Mouse (Mus musculus) midbrain, embryonic 10.5 days (tissue): ENCODE measurements at regions not wholly inside any gene's neighbourhood (a gene's known extent, or its start where the extent isn't known, plus 50 kb on each side); places are given as distances from the start of the nearest gene placed in this dataset.

ENCODE experiments used
- DNase-seq: peaks from one replicate; pipeline ENCODE4 v3.0.0-alpha.2; 2017; ENCODE audit warnings: low spot score
- H3K27ac ChIP-seq: fragments of 300-500 bp; sonication (generic); replicated peaks from 2 replicates; pipeline ENCODE4 v1.5.1; 2016; ENCODE audit warnings: mild to moderate bottlenecking
- H3K27me3 ChIP-seq: fragments of 300-500 bp; sonication (generic); 2 replicates; pipeline ENCODE4 v1.6.1; 2016; ENCODE audit warnings: low read depth, mild to moderate bottlenecking; ENCODE audit not compliant: poor library complexity, severe bottlenecking
- H3K36me3 ChIP-seq: fragments of 300-500 bp; sonication (generic); 2 replicates; pipeline ENCODE4 v1.6.1; 2016; ENCODE audit warnings: mild to moderate bottlenecking, moderate library complexity
- H3K4me1 ChIP-seq: fragments of 300-500 bp; sonication (generic); 2 replicates; pipeline ENCODE4 v1.6.1; 2016
- H3K4me3 ChIP-seq: fragments of 300-500 bp; sonication (generic); 2 replicates; pipeline ENCODE4 v1.5.1; 2016; ENCODE audit warnings: mild to moderate bottlenecking, moderate library complexity
- H3K9me3 ChIP-seq: fragments of 300-500 bp; sonication (generic); replicated peaks from 2 replicates; pipeline ENCODE4 v1.6.1; 2016; ENCODE audit warnings: mild to moderate bottlenecking
- WGBS: fragments of 180-500 bp; shearing (Covaris S2); methylation state at CpG from one replicate; pipeline ENCODE4 v1.1.7; 2016; 5-methylcytosine and 5-hydroxymethylcytosine counted together

DNA sequence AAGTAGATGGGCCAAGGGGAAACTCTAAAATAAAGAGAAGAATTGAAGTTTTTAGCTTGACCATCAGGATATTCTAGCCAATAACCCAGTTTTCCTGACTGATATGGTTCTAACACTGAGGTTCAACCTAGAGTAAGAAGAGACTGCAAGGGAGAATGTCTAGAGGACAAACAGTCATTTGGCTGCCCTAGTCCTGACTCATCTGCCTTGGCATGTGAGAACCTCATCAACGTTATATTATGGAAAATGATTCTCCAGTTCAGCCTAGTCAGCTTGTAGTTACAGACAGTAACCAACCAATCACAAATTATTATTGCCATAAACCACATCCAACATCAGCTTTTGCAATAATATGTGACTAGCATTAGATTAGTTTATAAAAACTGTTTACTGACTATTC is 254.2 kb downstream of the Papss1 start:
- Histone ChIP-seq H3K4me1 (no peaks in the 10 kb centered on the region), H3K4me3 (no peak overlapping the region), H3K27ac (no peak overlapping the region), H3K9me3 (no peaks in the 10 kb centered on the region), H3K27me3 (no peaks in the 10 kb centered on the region), H3K36me3 (no peaks in the 10 kb centered on the region)
- no peak for DNase-seq
- WGBS, result 97% methylated on average over 1 of the region's 1 CpGs

GRCm38 (mm10) chr3:131857442-131857841 is 227.7 kb upstream of the Dkk2 start:
- Histone ChIP-seq H3K36me3 (no peaks in the 10 kb centered on the region), H3K9me3 (no peaks in the 10 kb centered on the region), H3K27ac (no peak overlapping the region), H3K4me3 (no peak overlapping the region), H3K4me1 (no peaks in the 10 kb centered on the region), H3K27me3 (no peaks in the 10 kb centered on the region)
- WGBS, result 93% methylated on average over 2 of the region's 2 CpGs
- DNase-seq, result no peak

- H3K27ac ChIP-seq, result no peak overlapping the region
- WGBS, result 82% methylated on average over 12 of the region's 12 CpGs
- DNase-seq, result no peak
Observed at GRCm38 (mm10) chr3:131859083-131859482, 226.0 kb upstream of the Dkk2 start.

DNA sequence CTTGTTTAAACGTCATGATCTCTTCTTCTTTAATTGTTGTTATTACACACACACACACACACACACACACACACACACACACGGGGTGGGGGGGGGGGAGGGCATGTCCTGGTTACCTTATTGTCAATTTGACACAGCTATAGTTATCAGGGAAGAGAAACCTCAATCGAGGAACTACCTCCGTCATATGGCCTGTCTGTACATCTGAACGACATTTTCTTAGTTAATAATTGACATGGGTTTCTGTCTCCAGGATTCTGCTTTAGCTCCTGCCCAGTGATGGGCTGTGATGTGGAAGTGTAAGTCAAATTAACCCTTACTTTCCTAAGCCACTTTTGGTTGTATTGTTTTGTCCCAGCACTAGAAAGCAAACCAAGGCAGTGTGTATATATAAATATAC is 220.0 kb upstream of the Dkk2 start:
- Histone ChIP-seq H3K9me3 (no peaks in the 10 kb centered on the region), H3K4me1 (no peaks in the 10 kb centered on the region), H3K4me3 (no peak overlapping the region), H3K27ac (no peak overlapping the region), H3K27me3 (no peaks in the 10 kb centered on the region), H3K36me3 (no peaks in the 10 kb centered on the region)
- 81% methylated on average over 5 of the region's 5 CpGs for WGBS
- DNase-seq, result no peak

More at GRCm38 (mm10) chr3:131859083-131859482, 226.0 kb upstream of the Dkk2 start:
- no peaks in the 10 kb centered on the region for H3K27me3 ChIP-seq
- no peaks in the 10 kb centered on the region for H3K4me1 ChIP-seq
- H3K4me3 ChIP-seq, result no peak overlapping the region
- no peaks in the 10 kb centered on the region for H3K36me3 ChIP-seq
- H3K9me3 ChIP-seq, result no peaks in the 10 kb centered on the region

DNA sequence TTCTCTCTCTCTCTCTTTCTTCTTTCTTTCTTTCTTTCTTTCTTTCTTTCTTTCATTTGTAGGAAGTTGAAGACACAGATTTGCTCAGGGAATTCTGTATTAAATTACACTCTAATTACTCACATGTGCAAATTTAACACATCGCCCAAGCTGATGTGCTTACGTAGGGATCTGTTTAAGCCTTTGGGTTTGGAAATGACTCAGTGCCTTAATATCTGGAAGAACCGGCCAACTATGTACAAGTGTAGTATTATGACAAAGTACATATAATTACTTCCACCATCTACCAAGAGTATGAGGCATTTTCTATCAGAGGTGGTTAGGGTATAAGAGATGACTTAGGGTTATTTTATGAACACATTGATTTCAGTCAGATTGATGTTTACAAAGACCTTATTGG is 217.8 kb upstream of the Dkk2 start:
- H3K27ac ChIP-seq, result no peak overlapping the region
- H3K27me3 ChIP-seq, result no peaks in the 10 kb centered on the region
- no peak overlapping the region for H3K4me3 ChIP-seq
- no peak for DNase-seq
- no peaks in the 10 kb centered on the region for H3K9me3 ChIP-seq
- no peaks in the 10 kb centered on the region for H3K36me3 ChIP-seq
- 86% methylated on average over 3 of the region's 3 CpGs for WGBS
- H3K4me1 ChIP-seq, result no peaks in the 10 kb centered on the region

DNA sequence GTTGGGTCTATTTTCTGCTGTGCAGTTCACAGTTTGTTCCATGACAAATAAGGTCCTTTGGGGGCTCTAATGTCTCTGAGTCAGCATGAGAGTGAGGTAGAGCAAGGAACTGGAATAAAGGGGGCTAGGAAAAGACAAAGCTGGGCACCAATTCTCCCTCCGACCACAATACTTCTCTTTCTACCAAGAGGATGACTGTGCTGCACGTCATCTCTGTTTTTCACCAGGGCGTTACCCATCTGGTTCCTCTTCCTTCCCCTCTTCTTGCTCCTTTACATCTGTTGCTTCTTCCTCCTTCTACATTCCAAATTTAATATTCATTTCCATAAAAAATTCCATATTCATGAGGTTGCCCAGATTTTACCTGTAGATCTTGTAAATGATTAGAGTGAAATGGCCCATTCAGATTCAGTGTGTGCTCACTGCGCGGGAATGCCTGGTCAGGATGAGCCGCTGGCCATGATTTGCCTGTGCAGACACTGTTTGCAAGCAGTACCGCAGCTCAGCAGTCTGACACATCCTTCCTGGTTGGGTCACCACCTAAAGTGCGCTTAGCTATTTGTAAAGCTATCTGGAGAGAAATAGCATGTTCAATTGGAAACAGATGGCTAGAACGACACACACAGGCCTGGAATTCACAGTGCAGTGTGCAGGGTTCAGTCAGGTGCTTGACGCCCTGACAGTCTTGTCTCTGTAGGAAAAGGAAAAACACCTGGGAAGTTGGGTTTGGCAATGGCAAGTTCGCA is 216.7 kb upstream of the Dkk2 start:
- Histone ChIP-seq H3K27ac (no peak overlapping the region), H3K36me3 (no peaks in the 10 kb centered on the region), H3K4me1 (no peaks in the 10 kb centered on the region), H3K4me3 (no peak overlapping the region), H3K27me3 (no peaks in the 10 kb centered on the region), H3K9me3 (no peaks in the 10 kb centered on the region)
- 83% methylated on average over 11 of the region's 11 CpGs for WGBS
- no peak for DNase-seq

- no peaks in the 10 kb centered on the region for H3K27me3 ChIP-seq
- no peaks in the 10 kb centered on the region for H3K4me1 ChIP-seq
- DNase-seq, result no peak
- H3K27ac ChIP-seq, result no peak overlapping the region
- H3K9me3 ChIP-seq, result no peaks in the 10 kb centered on the region
- 89% methylated on average over 4 of the region's 4 CpGs for WGBS
- H3K4me3 ChIP-seq, result no peak overlapping the region
- H3K36me3 ChIP-seq, result no peaks in the 10 kb centered on the region
Observed at GRCm38 (mm10) chr3:131869306-131869705, 215.8 kb upstream of the Dkk2 start.

DNA sequence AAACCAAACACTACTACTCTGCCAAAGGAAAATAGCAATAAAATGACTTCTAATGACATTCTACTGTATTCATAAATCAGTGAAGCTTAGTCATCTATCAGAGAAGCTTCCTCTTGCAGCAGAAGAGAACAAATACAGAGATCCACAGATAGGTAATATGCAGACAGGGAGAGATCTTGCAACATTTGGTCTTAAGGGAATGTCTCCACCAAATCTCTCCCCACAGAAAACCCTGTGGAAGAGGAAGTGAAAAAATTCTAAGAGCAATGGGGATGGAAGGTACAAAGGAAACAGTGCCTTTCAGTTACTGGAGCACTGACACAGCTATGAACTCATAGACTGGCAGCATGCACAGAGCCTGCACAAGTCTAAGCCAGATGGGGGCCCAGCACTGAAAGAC is 202.4 kb upstream of the Dkk2 start:
- no peak for DNase-seq
- H3K27me3 ChIP-seq, result no peaks in the 10 kb centered on the region
- no peaks in the 10 kb centered on the region for H3K36me3 ChIP-seq
- no peaks in the 10 kb centered on the region for H3K4me1 ChIP-seq
- H3K9me3 ChIP-seq, result no peaks in the 10 kb centered on the region
- no peak overlapping the region for H3K4me3 ChIP-seq
- H3K27ac ChIP-seq, result no peak overlapping the region

DNA sequence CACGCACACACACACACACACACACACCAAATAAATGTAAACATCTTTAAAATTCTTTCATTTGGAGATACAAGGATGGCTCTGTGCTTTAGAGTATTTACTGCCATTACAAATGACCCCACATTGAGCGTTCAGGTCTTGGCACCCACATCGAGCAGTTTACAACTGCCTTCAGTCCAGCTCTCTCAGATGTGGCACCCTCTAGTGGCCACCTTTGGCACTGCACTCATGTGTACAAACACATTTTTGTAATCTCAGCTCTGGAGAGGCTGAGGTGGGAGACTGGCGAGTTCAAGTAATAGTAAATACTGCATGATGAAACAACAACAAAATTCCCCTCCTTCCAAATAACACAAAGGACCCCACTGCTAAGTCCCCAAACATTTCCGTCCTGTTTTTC is 198.6 kb upstream of the Dkk2 start:
- Histone ChIP-seq H3K36me3 (no peaks in the 10 kb centered on the region), H3K4me1 (no peaks in the 10 kb centered on the region), H3K27me3 (no peaks in the 10 kb centered on the region), H3K9me3 (no peaks in the 10 kb centered on the region), H3K4me3 (no peak overlapping the region), H3K27ac (no peak overlapping the region)
- 89% methylated on average over 5 of the region's 5 CpGs for WGBS
- no peak for DNase-seq

DNA sequence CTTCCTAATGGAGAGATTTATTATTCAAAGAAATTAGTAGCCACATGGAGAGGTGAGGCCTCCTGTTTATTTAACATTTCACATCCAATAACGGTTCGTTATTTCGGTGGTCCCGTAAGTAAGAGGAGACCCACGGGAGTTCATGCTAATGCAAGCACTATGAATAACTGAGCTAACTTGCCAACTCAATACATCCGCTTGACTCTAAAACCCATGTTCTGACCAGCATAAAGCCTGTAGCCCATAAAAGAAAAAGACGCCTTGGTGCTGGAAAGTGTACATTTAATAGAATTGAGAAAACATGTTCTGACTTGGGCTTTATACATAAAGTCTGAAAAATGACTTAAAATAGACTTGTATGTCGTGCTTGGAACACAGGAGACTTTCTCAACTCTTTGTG is 198.1 kb upstream of the Dkk2 start:
- Histone ChIP-seq H3K9me3 (no peaks in the 10 kb centered on the region), H3K4me1 (no peaks in the 10 kb centered on the region), H3K27me3 (no peaks in the 10 kb centered on the region), H3K27ac (no peak overlapping the region), H3K36me3 (no peaks in the 10 kb centered on the region), H3K4me3 (no peak overlapping the region)
- 93% methylated on average over 8 of the region's 8 CpGs for WGBS
- no peak for DNase-seq

GRCm38 (mm10) chr3:131887670-131888069 is 197.4 kb upstream of the Dkk2 start:
- no peaks in the 10 kb centered on the region for H3K9me3 ChIP-seq
- 82% methylated on average over 4 of the region's 4 CpGs for whole genome bisulfite sequencing
- no peak overlapping the region for H3K4me3 ChIP-seq
- no peaks in the 10 kb centered on the region for H3K27me3 ChIP-seq
- no peak for DNase-seq
- no peak overlapping the region for H3K27ac ChIP-seq
- H3K4me1 ChIP-seq, result no peaks in the 10 kb centered on the region
- no peaks in the 10 kb centered on the region for H3K36me3 ChIP-seq

DNA sequence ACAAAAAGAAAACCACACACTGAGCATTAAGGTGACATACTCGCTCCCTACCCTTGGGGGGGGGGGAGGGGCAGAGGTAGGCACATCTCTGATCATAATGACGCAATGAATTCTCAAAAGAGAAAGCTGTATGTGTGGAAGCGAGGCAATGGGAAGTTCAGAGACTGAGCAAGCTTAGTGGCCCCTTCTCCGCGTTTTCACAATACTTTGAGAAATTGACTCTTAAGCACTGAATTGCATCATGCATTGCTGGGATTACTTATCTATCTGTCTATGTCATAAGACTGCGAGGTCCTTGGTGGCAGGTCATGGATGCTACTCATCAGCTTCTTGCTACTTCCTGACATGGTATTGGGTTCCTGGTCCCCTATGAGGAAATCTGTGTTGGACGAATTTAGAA is 193.2 kb upstream of the Dkk2 start:
- H3K4me1 ChIP-seq, result peaks cover 9% of the 10 kb centered on the region
- no peaks in the 10 kb centered on the region for H3K36me3 ChIP-seq
- no peaks in the 10 kb centered on the region for H3K9me3 ChIP-seq
- no peak overlapping the region for H3K27ac ChIP-seq
- no peak for DNase-seq
- no peaks in the 10 kb centered on the region for H3K27me3 ChIP-seq
- no peak overlapping the region for H3K4me3 ChIP-seq
- 85% methylated on average over 7 of the region's 7 CpGs for WGBS

- H3K27ac ChIP-seq, result no peak overlapping the region
- H3K9me3 ChIP-seq, result no peaks in the 10 kb centered on the region
- H3K4me3 ChIP-seq, result no peak overlapping the region
- no peak for DNase-seq
- H3K4me1 ChIP-seq, result peaks cover 9% of the 10 kb centered on the region
- H3K27me3 ChIP-seq, result no peaks in the 10 kb centered on the region
- WGBS, result 51% methylated on average over 16 of the region's 16 CpGs
- no peaks in the 10 kb centered on the region for H3K36me3 ChIP-seq
Observed at GRCm38 (mm10) chr3:131893061-131893804, 191.9 kb upstream of the Dkk2 start.
